Mouse (Mus musculus): ENCODE results near the gene Tsacc. TPM values are rescaled to one million over a fixed set of nuclear protein-coding genes. Genes with fewer than 3 reads are reported as not detected.

Gene Tsacc
- total and polyA plus RNA-seq, 3 experiments, result 6.7 to 11.3 (median 9.3) TPM

- H3K4me2 ChIP-seq (ENCODE audit: insufficient read depth, low read depth, poor library complexity, severe bottlenecking), result no peak overlapping the region
- peaks cover 59% of the 10 kb centered on the region for H3K27me3 ChIP-seq (replicated peaks)
- H3K9me3 ChIP-seq (replicated peaks; ENCODE audit: low read length), result no peaks in the 10 kb centered on the region
- TF ChIP-seq TCF12 (IDR thresholded peaks at IDR 0.05; ENCODE audit: low read depth, low read length), result no peak
- no peak for TF ChIP-seq UBTF (IDR thresholded peaks at IDR 0.05; ENCODE audit: low read depth, low read length)
- no peak for TF ChIP-seq POLR2AphosphoS2 (IDR thresholded peaks at IDR 0.05; ENCODE audit: low read depth, low read length)
- no peak for TF ChIP-seq ELF1 (IDR thresholded peaks at IDR 0.05; ENCODE audit: low read depth, low read length)
- no peak for TF ChIP-seq HCFC1 (IDR thresholded peaks at IDR 0.05; ENCODE audit: low read depth, low read length)
- no peak for TF ChIP-seq MAZ (IDR thresholded peaks at IDR 0.05; ENCODE audit: low read depth, low read length)
- TF ChIP-seq ZC3H11A (IDR thresholded peaks at IDR 0.05; ENCODE audit: low read depth, low read length), result no peak
- no peak for TF ChIP-seq ZNF384 (IDR thresholded peaks at IDR 0.05; ENCODE audit: low read depth, low read length)
- TF ChIP-seq NRF1 (IDR thresholded peaks at IDR 0.05; ENCODE audit: low read depth, low read length), result no peak
- no peak for TF ChIP-seq BHLHE40 (IDR thresholded peaks at IDR 0.05; ENCODE audit: low read depth, low read length)
- TF ChIP-seq NELFE (IDR thresholded peaks at IDR 0.05; ENCODE audit: low read depth, low read length), result no peak
- no peak for TF ChIP-seq ZKSCAN1 (IDR thresholded peaks at IDR 0.05; ENCODE audit: borderline replicate concordance, low read depth, low read length)
- TF ChIP-seq CTCF (conservative IDR thresholded peaks at IDR 0.05 in 1 of 2, IDR thresholded peaks at IDR 0.05 in 1 of 2; ENCODE audit: low read depth in 2 of 2, low read length in 2 of 2), result no peak
- no peak for TF ChIP-seq MXI1 (IDR thresholded peaks at IDR 0.05; ENCODE audit: low read depth, low read length)
- TF ChIP-seq MAX (IDR thresholded peaks at IDR 0.05; ENCODE audit: low read length), result no peak
- TF ChIP-seq SIN3A (IDR thresholded peaks at IDR 0.05; ENCODE audit: low read length), result no peak
- TF ChIP-seq USF2 (conservative IDR thresholded peaks at IDR 0.05; ENCODE audit: low read depth, low read length), result no peak
- no peak for TF ChIP-seq USF1 (IDR thresholded peaks at IDR 0.05; ENCODE audit: low read depth, low read length)
- no peak for TF ChIP-seq CHD1 (IDR thresholded peaks at IDR 0.05; ENCODE audit: low read depth, low read length)
- no peak for TF ChIP-seq KAT2A (IDR thresholded peaks at IDR 0.05; ENCODE audit: insufficient replicate concordance, low read length)
- DNase-seq (ENCODE audit: extremely low read depth), result no peak
- H3K27ac ChIP-seq (ENCODE audit: insufficient read depth, low read depth), result no peak overlapping the region
- no peak overlapping the region for H3K4me3 ChIP-seq (replicated peaks in 1 of 3; ENCODE audit: low read depth in 2 of 3, low read length in 2 of 3, poor library complexity in 1 of 3)
- H3K4me1 ChIP-seq (ENCODE audit: control insufficient read depth in 1 of 2, insufficient read depth in 2 of 2), result peaks cover 2 to 29% of the 10 kb centered on the region in 2 experiments; a peak in 3 of 4 replicates
- no peak overlapping the region for H3K9ac ChIP-seq (ENCODE audit: insufficient read depth, low read depth)
- dilution Hi-C loops (cut with MboI; ENCODE audit: extremely low pct_ligation_motif_present, extremely low pct_unique_long_range_greater_than_20kb, low sequenced_read_pairs) (no loop called here), in situ Hi-C loops (cut with MboI; ENCODE audit: low pct_ligation_motif_present, low pct_unique_long_range_greater_than_20kb, low sequenced_read_pairs) (no loop called here)
- H3K36me3 ChIP-seq (replicated peaks in 1 of 2; ENCODE audit: control insufficient read depth in 1 of 2, insufficient read depth in 1 of 2, low read length in 1 of 2), result no peaks in the 10 kb centered on the region
- no peaks in the 10 kb centered on the region for H3K79me2 ChIP-seq (replicated peaks; ENCODE audit: control insufficient read depth, extremely low read depth, insufficient read depth, poor library complexity, severe bottlenecking)
These were observed 44.1 kb downstream of the Tsacc start for GRCm38 (mm10) chr3:88252739-88253138.

- DNase-seq (ENCODE audit: extremely low read depth), result no peak
- in situ Hi-C loops (cut with MboI; ENCODE audit: low pct_ligation_motif_present, low pct_unique_long_range_greater_than_20kb, low sequenced_read_pairs) (no loop called here), dilution Hi-C loops (cut with MboI; ENCODE audit: extremely low pct_ligation_motif_present, extremely low pct_unique_long_range_greater_than_20kb, low sequenced_read_pairs) (no loop called here)
- no peak overlapping the region for H3K27ac ChIP-seq (ENCODE audit: insufficient read depth, low read depth)
- H3K79me2 ChIP-seq (replicated peaks; ENCODE audit: control insufficient read depth, extremely low read depth, insufficient read depth, poor library complexity, severe bottlenecking), result no peaks in the 10 kb centered on the region
- H3K4me1 ChIP-seq (ENCODE audit: control insufficient read depth in 1 of 2, insufficient read depth in 2 of 2), result peaks cover 10 to 14% of the 10 kb centered on the region in 2 experiments
- H3K9me3 ChIP-seq (replicated peaks; ENCODE audit: low read length), result no peaks in the 10 kb centered on the region
- H3K4me2 ChIP-seq (ENCODE audit: insufficient read depth, low read depth, poor library complexity, severe bottlenecking), result no peak overlapping the region
- no peak overlapping the region for H3K4me3 ChIP-seq (replicated peaks in 1 of 3; ENCODE audit: low read depth in 2 of 3, low read length in 2 of 3, poor library complexity in 1 of 3)
- TF ChIP-seq SMC3 (IDR thresholded peaks at IDR 0.05; ENCODE audit: low read depth, low read length), result no peak
- no peak for TF ChIP-seq PAX5 (IDR thresholded peaks at IDR 0.05; ENCODE audit: low read length)
- no peak for TF ChIP-seq EP300 (IDR thresholded peaks at IDR 0.05; ENCODE audit: low read length)
- TF ChIP-seq ETS1 (conservative IDR thresholded peaks at IDR 0.05; ENCODE audit: low read depth, low read length), result no peak
- no peak for TF ChIP-seq CHD1 (IDR thresholded peaks at IDR 0.05; ENCODE audit: low read depth, low read length)
- TF ChIP-seq RAD21 (IDR thresholded peaks at IDR 0.05; ENCODE audit: low read depth, low read length), result no peak
- TF ChIP-seq IRF4 (IDR thresholded peaks at IDR 0.05; ENCODE audit: low read depth, low read length), result no peak
- TF ChIP-seq NELFE (IDR thresholded peaks at IDR 0.05; ENCODE audit: low read depth, low read length), result no peak
- H3K27me3 ChIP-seq (replicated peaks), result peaks cover 59% of the 10 kb centered on the region
- H3K9ac ChIP-seq (ENCODE audit: insufficient read depth, low read depth), result no peak overlapping the region
- no peaks in the 10 kb centered on the region for H3K36me3 ChIP-seq (replicated peaks in 1 of 2; ENCODE audit: control insufficient read depth in 1 of 2, insufficient read depth in 1 of 2, low read length in 1 of 2)
These were observed 48.4 kb downstream of the Tsacc start for GRCm38 (mm10) chr3:88248406-88248805.
